Mouse (Mus musculus) cerebellum, postnatal 4 days (tissue): ENCODE results near the gene Slc39a11.

Experiments
- DNase-seq, 2 experiments: peaks; one replicate each; pipeline ENCODE4 v3.0.0; 2022; ENCODE audit warnings: low spot score in 2 of 2, mixed read lengths in 1 of 2

Gene Slc39a11

DNA sequence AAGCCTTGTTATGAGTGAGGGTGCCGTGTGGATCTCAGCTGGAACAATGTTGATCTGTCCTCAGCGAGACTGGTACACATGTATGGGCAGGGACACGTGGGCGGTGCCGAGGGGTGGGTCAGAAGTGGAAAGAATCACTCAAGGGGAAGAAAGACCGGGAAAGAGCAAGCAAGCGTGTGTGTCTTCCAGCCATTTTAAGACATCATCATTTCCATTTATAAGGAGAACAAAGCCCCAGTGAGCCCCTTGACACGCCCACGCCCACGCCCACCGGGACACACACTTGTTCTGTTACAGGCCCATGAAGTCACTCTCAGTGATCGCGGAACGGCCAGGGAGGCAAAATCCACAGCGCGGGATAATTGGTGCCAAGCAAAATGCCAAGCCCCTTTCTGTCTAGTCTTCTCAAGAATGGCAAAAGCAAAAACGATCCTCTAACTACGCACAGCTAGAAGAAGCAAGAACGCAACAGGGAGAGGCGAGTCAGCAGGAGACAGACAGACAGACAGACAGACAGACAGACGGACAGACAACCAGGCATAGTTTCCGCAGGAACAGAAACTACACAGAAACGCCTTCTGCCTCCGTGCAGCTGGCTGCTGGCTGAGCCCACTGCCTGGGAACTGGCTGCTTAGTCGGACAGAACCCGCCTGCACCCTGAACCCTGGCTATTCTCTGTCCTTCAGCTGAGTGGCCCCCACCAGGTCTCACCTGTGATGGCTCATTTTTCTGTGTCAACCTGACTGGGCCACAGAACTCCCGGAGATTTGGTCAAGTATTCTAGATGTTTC lies 364.7 kb downstream of the Slc39a11 start:
- DNase-seq = no peak

DNA sequence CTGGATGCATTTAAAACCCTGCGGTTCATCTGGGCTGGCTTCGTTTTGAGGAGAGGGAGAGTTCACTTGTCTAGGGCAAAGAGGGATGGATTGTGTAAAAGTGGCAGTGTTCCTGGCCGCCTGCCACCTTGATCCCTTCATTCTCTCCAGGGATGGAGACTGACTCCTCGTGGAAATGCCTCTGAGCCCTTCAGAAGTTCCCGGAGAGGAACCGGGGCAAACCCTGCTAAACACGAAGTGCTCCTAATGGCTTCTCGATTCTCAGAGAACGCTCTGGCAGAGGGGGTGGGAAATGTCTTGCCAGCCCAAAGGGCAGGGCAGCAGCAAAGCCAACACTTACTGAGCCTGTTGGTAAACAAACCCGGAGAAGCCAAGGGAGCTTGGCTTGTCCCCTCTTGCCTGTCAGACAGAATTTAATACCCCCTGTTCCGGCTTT lies 366.5 kb downstream of the Slc39a11 start:
- DNase-seq = peak; percentile 38 to 43

DNA sequence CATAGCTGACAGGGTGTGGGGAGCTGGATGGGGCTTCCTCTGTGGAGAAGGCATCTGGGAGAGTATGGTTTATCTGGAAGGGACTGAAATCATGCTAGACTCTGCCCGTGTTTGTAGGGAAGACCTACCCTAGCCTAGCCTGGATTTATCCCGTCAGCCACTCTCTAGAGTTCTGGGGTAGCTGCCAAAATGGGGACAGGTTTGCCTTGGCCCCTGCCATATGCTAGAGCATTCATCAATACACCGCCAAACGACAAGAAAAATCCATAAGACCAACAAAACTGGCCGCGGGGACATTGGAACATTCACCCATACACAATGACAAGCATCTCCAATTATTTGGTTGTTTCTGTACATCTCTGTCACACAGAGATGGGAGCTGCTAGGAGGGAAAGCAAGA lies 371.6 kb downstream of the Slc39a11 start:
- DNase-seq = no peak

DNA sequence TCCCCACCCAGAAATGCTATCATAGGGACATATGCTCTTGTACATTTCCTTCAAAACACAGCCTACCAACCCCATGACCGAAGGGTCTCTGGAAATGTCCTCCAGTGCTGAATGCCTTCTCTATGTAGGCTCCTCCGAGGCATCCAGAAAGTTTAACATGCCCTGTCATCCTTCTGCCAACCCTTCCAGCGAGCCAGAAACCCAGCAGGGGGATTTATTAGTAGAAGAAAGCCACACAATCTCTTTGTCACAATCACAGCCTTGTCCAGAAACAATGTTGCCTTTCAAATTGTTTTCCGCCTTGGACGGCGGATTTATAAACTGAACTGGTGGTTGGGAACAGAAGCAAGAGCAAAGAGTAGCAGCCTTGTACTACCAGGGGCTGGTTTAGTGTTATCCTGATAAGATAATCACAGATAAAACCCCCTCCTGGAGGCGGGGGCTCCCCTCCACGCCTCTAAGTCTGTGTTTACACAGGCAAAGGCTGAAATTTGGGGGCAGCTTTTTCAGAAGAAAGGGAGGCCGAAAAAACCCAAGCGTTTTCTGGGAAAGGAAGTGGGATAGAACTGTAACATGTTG lies 372.8 kb downstream of the Slc39a11 start:
- DNase-seq = peak in 1 of 2 experiments; percentile 49

DNA sequence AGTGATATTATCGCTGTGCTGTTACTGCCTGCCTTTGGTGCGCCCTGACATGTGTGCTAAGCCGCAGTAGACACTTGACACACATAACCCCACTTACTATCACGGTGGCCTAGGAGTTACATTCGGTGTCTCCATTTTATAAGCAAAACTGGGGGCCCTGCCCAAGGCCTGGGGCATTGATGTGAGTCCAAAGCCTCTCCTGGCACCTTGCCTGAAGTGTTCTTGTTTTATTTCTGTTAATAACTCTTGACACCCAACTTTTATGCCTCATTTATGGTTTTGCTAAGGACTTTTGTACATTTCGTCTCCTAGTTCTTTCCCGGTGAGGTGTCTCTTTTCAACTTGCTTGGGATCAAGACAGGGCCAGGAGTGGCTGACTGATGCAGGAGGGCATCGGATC lies 373.4 kb downstream of the Slc39a11 start:
- DNase-seq = no peak

DNA sequence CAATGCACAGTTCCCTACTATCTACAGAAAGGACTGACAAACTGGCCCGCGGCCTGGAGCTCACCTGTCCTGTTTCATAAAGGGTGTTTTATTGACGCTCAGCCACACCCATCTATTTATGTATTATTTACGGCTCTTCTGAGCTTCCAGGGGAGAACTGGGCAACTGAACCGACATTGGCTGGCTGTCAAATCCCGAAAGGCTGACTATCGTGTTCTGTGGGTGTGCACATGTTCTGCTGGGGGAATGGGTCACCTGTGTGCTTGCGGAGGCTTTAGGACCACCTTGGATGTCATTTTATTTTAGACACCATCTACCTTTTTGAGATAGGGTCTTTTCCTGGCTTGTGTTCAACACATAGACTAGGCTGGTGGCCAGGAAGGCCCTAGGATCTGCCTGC lies 375.8 kb downstream of the Slc39a11 start:
- DNase-seq = no peak

DNA sequence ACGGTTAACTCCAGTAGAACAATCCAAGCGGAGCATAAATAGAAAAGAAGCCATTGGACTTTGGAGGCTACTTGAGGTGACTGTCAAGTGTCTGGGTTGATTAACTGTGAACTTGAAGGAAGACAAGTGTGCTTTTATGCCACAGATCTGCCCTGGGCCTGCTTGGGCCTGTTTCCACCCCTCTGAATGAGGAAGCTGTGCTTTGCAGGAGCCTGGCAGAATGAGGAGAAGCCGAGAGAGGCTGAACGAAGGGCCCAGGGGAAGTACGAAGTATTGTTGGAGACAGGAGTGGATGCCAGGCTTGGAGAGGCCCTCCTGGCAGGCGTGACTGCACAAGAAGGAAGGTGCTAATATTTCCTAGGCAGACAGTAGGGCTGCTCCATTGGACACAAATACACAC lies 378.0 kb downstream of the Slc39a11 start:
- DNase-seq = no peak

DNA sequence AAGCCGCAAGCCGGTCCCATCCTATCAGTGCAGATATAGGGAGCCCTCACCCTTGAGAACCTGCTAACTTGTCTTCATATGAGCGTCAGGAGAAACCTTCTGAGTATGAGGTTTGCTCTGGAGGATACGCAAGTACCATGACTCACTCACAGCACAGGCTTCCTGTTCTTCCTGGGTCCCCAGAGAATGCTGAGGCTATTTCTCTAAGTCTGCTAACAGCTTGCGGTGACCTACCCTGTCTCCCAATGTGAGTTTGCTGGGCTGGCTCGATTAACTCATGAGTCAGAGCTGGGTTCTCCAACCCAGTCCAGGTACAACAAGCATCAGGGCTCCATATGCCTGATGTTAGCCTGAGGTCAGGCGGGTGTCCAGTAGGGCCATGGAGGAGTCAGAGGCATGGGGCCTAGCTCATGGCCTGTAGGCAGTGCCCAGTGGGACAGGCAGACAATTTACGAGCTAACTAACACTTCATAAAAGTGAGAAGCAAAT lies 381.0 kb downstream of the Slc39a11 start:
- no peak for DNase-seq

DNA sequence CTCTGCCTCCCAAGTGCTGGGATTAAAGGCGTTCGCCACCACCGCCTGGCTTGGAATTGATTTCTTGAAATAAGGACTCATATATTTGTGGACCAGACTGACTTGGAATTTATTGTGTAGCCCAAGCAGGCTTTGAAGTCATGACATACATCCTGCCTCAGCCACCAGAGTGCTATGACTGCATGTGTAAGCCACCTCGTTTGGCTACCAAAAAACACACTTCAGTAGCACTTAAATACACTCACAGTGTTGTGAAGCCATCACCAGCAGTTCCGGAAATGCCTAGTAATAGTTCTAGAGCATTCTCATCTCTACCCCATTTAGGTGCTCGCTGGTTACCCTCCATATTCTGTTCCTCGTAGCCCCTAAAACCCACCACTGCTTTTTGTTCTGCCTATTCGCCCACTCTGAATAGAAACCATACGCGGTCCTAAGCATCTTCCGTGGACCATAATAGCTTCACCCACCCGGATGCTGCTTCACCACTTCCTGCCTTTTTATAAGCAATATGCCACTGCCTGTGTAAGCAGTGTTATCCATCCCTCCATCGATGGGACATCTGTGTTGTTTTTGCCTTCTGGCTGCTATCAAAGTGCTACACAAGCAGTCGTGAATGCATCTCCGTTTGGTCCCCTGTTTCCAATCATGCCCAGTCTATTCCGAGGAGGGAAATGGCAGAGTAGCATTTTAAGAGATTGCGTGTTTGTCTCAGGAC lies 382.2 kb downstream of the Slc39a11 start:
- no peak for DNase-seq

DNA sequence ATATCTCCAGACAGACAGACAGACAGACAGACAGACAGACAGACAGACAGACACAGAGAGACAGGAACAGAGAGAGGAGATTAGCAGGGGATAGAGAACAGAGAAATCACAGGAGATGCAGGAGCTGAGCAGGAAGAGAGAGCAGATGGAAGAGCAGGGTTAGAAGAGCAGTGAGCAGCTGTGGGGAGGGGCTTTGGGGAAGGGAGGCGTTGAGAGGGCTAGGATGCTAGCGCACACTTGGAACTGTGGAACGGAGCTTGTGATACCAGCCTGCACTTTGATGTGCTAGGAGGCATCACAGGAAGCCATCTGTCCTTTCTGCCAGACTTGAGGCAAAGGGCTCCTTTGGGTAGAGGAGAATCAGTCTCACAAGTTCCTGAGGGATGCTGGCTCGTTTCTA lies 383.2 kb downstream of the Slc39a11 start:
- peak in 1 of 2 experiments; percentile 31 for DNase-seq

DNA sequence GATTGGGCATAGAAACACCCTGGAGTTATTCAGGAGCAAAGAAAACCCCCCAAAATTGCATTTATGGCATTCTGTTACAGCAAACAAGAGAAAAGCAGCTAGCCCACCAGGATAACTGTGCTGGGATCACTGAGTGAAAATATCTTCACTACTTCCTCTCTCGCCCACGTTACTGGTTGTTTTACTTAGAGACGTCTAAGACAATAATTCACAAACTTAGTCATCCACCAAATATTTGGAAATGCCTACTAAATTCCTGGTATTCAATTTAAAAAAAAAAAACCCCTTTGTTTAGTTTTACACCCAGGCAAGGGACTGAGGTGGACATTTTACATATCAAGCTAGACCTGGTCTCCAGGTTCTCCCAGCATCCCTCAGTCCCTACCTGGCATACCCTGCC lies 384.3 kb downstream of the Slc39a11 start:
- no peak for DNase-seq

DNA sequence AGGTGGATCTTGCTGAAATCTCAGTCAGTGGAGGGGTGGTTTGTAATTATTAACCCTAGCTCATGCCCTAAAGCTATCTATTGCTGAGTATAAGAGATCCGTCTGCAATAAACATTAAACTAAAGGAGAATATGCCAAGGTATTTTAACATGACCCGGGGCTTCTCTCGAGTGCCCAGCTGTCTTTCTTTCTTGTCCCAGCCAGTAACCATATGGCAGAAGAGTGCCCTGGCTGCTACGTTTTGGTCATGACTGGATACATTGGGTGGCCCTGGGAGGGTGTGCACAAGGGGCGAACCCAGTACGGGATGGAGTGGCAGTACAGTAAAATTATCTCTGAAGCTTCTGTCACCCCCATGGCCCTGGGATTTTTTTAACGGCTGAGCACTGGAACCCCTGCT lies 385.9 kb downstream of the Slc39a11 start:
- DNase-seq = no peak

DNA sequence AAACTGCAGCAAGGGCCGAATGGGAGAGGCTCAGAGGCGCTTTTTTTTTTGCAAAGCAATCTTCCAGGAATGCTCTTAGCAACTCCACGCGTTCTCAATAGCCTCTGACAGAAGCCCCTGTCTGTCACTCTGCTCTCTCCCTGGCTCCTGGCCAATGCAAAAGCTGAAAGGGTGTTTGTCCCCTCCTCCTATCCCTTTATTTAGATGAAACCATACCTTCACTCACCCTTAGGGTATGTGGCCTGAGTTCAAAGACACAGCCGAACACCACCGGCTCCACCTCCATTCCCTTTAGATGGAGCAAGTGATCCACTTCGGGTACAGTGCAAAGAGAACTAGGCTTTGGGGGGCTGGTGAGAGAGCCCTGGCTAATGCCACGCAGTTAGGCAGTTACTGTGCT lies 387.8 kb downstream of the Slc39a11 start:
- DNase-seq = no peak

DNA sequence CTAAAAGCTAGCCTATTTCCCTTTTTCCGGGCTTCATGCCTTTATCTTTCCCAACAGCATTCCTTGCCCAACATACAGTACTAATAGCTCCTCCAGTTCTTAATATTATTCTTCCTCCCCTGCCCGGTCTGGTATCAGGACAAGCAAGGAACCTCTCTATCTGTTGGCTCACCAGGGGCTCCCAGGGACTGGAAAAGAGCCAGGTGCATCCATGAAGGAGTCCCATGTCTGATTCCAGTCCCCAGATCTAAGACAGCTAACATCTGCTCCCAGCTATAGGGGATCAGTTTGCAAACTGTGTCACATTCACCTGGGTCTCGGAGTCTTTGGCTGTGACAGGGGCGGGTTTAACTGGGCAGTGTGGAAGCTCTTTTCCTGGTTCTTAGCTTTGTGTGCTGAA lies 388.5 kb downstream of the Slc39a11 start:
- no peak for DNase-seq

DNA sequence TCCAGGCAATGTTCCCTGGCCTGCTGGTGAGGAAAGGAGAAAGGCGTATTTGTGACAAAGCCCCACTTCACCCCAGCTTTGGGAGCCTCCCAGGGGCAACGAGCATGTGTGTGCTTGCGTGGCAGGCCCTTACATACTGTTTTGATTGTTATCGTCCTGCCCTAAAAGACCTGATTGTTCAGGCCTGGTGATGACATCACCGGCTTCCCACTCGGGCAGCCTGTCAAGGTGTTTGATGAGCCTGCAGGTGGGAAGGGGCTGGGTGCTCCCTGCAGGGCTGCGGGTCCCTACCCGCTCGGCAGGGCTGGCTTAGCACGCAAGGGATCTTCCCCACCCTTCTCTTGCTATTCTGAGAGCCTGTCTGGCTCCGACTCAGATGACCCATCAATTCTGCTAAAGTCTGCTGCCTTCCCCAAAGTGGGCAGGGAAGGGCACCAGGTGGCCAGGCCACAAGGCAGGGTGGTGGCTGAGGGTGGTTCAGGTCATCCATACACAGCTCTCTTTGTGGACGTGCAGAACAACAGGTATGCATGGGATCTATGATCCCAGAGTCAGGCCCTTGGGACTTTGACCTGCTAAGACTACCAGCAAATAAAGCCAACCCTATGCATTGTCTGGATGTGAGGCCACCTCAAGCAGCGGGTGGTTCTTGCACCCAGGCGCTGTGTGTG lies 390.0 kb downstream of the Slc39a11 start:
- no peak for DNase-seq

DNA sequence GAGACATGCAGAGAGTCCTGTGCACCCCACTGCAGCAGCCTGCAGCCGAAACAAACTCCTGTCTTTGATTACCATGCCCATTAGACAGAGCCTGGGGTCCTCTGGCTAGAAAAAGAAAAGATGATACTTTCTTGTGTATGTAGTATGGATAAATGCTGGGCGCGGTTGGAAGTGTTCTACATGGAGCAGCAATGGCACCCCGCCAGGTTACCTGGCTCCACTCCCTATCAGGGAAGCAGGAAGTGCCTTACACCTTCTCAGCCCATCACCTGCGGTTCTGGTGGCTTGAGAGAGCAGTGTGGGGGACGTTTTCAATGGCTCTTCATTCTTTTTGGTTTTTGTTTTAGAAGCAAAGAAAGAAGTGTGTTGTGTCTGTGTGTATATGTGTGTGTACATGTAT lies 391.9 kb downstream of the Slc39a11 start:
- no peak for DNase-seq

DNA sequence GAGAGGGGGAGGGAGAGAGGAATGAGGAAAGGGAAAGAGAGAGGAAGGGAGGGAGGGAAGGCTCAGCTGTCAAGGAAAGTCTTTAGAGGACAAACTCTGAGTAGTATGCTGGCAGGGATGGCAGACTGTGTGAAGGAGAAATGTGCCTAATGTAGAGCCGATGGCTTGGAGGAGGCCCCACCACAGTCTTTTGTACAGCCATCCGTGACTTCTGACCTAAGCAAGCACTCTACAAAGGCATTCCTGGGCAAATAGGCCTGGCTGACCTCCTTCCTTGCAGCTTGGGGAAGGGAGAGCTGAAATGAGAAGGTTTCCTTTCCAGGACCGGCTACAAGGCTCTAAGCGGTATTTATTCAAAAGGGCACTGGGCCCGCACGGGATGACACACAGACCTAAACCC lies 395.2 kb downstream of the Slc39a11 start:
- no peak for DNase-seq

DNA sequence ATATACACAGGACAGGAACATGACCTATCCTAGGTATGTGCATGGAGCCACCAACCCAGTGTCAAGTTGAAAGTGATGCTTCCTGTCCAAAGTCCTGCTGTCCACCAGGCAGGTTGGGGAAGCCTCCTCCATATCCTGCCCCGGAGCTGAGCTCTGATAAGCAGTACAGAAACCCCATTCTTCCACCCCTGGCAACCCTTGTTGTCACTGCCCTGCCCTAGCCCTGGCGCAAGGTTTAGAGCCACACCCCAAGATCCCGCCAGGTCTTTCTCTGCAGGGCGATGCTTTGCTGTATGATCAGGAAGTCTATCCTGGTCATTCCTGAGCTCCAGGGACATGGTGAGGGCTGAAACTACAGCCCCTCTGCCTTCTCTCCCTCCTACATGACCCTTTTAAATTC lies 396.7 kb downstream of the Slc39a11 start:
- DNase-seq = no peak

DNA sequence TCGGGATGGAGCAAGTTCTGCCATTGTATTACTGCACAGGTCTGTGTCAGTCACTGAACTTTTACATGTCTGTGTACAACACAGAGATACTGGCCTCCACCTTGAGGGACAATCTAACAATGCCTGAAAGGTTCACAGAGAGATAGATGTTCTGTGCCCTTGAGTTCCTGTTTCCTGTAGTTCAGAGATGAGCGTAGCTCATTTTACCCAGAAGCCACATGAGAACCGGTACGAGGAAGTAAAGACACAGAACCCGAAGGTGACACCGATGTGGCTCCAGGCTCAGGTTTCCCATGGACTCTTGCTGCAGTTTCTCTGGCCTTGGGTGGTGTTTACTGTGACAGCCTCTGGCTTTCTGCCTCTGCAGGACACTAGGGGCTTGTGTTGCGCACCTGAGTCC lies 398.7 kb downstream of the Slc39a11 start:
- DNase-seq = no peak

DNA sequence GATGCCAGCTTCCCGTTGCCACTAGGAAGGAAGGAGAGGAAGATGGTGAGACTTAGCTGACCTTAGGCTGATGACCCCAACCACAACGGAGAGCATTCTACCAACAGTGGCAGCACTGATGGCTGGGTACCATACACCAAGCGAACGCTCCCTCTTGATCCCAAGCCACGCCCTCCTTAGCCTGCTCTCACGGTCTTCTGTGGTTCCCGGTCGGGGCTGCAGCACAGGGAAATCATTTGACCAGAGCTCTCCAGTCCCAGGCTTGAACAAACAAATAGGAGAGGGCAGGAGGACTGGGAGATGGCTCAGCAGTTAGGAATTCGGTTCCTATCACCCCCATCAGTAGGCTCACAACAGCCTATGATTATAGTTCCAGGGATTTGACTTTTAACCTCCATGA lies 403.4 kb downstream of the Slc39a11 start:
- DNase-seq = no peak

DNA sequence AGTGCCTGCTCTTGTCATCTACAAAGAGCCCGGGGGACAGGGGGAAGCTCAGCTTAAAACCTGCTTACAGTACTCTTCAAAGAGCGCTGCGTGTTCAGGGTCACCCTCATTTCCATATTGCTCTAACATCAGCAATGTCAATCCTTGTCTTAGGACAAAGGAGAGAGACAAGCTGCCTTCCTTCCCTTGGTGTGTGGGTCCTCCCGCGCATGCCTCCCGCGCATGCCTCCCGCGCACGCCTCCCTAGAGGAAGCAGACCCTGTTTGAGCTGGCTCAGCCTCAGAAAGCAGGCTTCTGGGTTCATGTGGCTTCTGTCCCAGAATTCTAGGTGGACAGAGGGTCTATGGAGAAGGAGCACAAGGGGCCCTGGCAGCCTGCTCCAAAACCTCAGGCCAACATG lies 404.2 kb downstream of the Slc39a11 start:
- DNase-seq = no peak

DNA sequence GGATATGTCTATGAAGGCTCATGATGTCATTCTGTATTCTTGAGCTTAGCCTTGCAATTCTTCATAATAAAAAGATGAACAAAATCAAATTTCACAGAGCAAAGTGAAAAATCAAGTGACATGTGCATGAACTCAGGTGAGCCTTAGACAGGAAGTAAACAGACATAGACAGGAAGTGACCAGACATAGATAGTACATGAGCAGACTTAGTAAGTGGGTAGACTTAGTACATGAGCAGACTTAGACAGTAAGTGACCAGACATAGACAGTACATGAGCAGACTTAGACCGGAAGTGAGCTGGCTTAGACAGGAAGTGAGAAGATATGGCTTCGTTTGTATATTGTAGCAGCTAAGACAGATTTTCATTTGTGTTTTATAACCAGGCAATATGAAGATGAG lies 415.4 kb downstream of the Slc39a11 start:
- DNase-seq = no peak
